Mouse (Mus musculus): ENCODE measurements around the gene Frk.

DNA sequence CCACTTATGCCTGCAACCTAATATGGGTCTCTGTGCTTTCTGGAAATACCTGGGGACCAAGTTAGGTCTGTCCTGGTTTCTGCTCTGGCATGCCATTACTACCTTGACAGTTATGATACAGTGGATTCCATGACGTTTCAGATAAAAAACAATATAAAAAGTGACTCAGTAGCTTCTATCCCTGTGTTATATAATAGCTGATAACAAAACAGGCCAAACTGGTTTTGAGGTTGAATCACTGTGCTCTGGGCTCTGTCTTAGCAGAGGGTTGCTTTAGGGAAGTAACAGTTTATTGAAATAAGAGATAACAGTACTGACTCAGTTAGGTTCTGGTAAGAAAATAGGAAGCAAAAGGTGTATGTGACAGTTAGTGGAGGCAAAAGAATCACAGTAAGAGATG is 25.4 kb downstream of the Frk start:
- no peak for TF ChIP-seq CTCF (IDR thresholded peaks at IDR 0.05; ENCODE audit: low read depth)
- peak; percentile 51 for TF ChIP-seq EP300 (optimal IDR thresholded peaks at IDR 0.05)
